Comparison of ENCODE assay signal across 20 mouse cellular contexts in genomic region chr7:44498922-44499321, GRCm38 (mm10). TPM values are rescaled to one million over a fixed set of nuclear protein-coding genes. Genes with fewer than 3 reads are reported as not detected.
"Had no signal": no experiment of that assay in that cellular context is flagged by ENCODE, and none has a peak within 500 bp of the region (broad histone marks: within the 10 kb centered on the region; RNA-seq: fewer than 3 reads in every experiment).

No protein-coding gene starts in this region.

- DNase-seq: lung, adult 18-20 months; lung, embryonic 14.5 days; lung, postnatal 10 days; midbrain, embryonic 14.5 days; retina, postnatal 1 day; right cerebral cortex, adult 18-20 months; right cerebral cortex, postnatal 25 days; right cerebral cortex, postnatal 4 days; spleen, adult 18-20 months; thymus, adult 2 months; thymus, postnatal 25 days had no signal

- H3K9me3 ChIP-seq: midbrain, embryonic 10.5 days; midbrain, embryonic 12.5 days; neural tube, embryonic 13.5 days; neural tube, embryonic 15.5 days had no signal

- H3K4me3 ChIP-seq: midbrain, embryonic 10.5 days; midbrain, embryonic 12.5 days; myocyte; neural tube, embryonic 13.5 days; neural tube, embryonic 15.5 days had no signal

- H3K9ac ChIP-seq: lung, embryonic 14.5 days; midbrain, embryonic 12.5 days; neural tube, embryonic 13.5 days; neural tube, embryonic 15.5 days had no signal

- ATAC-seq: midbrain, embryonic 16.5 days had no signal

- H3K27me3 ChIP-seq: neural tube, embryonic 15.5 days had no signal

- H3K4me2 ChIP-seq: lung, embryonic 14.5 days; midbrain, embryonic 12.5 days; neural tube, embryonic 13.5 days; neural tube, embryonic 15.5 days had no signal

- H3K27ac ChIP-seq: midbrain, embryonic 10.5 days; midbrain, embryonic 12.5 days; neural tube, embryonic 13.5 days; neural tube, embryonic 15.5 days had no signal

RNA-seq across cellular contexts. Expression of gene Mybpc2, which starts 25.5 kb away (rescaled TPM):
- total RNA-seq: megakaryocyte, adult 5-6 weeks had no signal
- polyA plus RNA-seq: neural tube, embryonic 11.5 days had no signal

RNA-seq across cellular contexts. Expression of gene Spib, which starts 32.9 kb away (rescaled TPM):
- polyA plus RNA-seq: midbrain, embryonic 10.5 days; midbrain, embryonic 12.5 days; midbrain, embryonic 14.5 days; midbrain, embryonic 16.5 days; neural tube, embryonic 11.5 days; neural tube, embryonic 15.5 days; stomach, embryonic 14.5 days had no signal
